Mouse (Mus musculus): ENCODE measurements around the gene Cs. TPM values are rescaled to one million over a fixed set of nuclear protein-coding genes. Genes with fewer than 3 reads are reported as not detected.

Cs gene
- polyA plus RNA-seq, 1 experiment from 2014 or later: 297 TPM

GRCm38 (mm10) chr10:128385902-128386301 is 48.4 kb downstream of the Cs start:
- Histone ChIP-seq H3K9ac (replicated peaks; ENCODE audit: low read depth, low read length) (no peak overlapping the region), H3K27me3 (ENCODE audit: control insufficient read depth, insufficient read depth, low read length) (no peaks in the 10 kb centered on the region), H3K36me3 (ENCODE audit: control insufficient read depth, insufficient read depth, low read length) (peaks cover 93% of the 10 kb centered on the region), H3K4me1 (ENCODE audit: control insufficient read depth, insufficient read depth, low read length) (no peaks in the 10 kb centered on the region), H3K27ac (ENCODE audit: low read depth, low read length) (no peak overlapping the region), H3K9me3 (ENCODE audit: control insufficient read depth, low read length) (no peaks in the 10 kb centered on the region), H3K4me2 (ENCODE audit: low read depth, low read length) (no peak overlapping the region), H3K4me3 (ENCODE audit: low read depth, low read length) (no peak overlapping the region)
- ATAC-seq (ENCODE audit: low read depth): no peak
- 95% methylated on average over 7 of the region's 7 CpGs for WGBS

GRCm38 (mm10) chr10:128388941-128389340 is 51.4 kb downstream of the Cs start:
- no peak overlapping the region for H3K27ac ChIP-seq (ENCODE audit: low read depth, low read length)
- peaks cover 83% of the 10 kb centered on the region for H3K36me3 ChIP-seq (ENCODE audit: control insufficient read depth, insufficient read depth, low read length)
- no peak overlapping the region for H3K9ac ChIP-seq (replicated peaks; ENCODE audit: low read depth, low read length)
- H3K4me1 ChIP-seq (ENCODE audit: control insufficient read depth, insufficient read depth, low read length): no peaks in the 10 kb centered on the region
- H3K4me3 ChIP-seq (ENCODE audit: low read depth, low read length): no peak overlapping the region
- no peak for ATAC-seq (ENCODE audit: low read depth)
- no peak overlapping the region for H3K4me2 ChIP-seq (ENCODE audit: low read depth, low read length)
- H3K27me3 ChIP-seq (ENCODE audit: control insufficient read depth, insufficient read depth, low read length): no peaks in the 10 kb centered on the region
- H3K9me3 ChIP-seq (ENCODE audit: control insufficient read depth, low read length): no peaks in the 10 kb centered on the region
- WGBS: 93% methylated on average over 14 of the region's 14 CpGs

- H3K4me3 ChIP-seq (ENCODE audit: low read depth, low read length): no peak overlapping the region
- no peaks in the 10 kb centered on the region for H3K27me3 ChIP-seq (ENCODE audit: control insufficient read depth, insufficient read depth, low read length)
- 88% methylated on average over 6 of the region's 6 CpGs for WGBS
- no peak overlapping the region for H3K9ac ChIP-seq (replicated peaks; ENCODE audit: low read depth, low read length)
- no peak for ATAC-seq (ENCODE audit: low read depth)
- H3K36me3 ChIP-seq (ENCODE audit: control insufficient read depth, insufficient read depth, low read length): peaks cover 82% of the 10 kb centered on the region
- H3K9me3 ChIP-seq (ENCODE audit: control insufficient read depth, low read length): no peaks in the 10 kb centered on the region
- H3K4me2 ChIP-seq (ENCODE audit: low read depth, low read length): no peak overlapping the region
- H3K27ac ChIP-seq (ENCODE audit: low read depth, low read length): no peak overlapping the region
- H3K4me1 ChIP-seq (ENCODE audit: control insufficient read depth, insufficient read depth, low read length): no peaks in the 10 kb centered on the region
Measured at GRCm38 (mm10) chr10:128389570-128389969, 52.0 kb downstream of the Cs start.

GRCm38 (mm10) chr10:128390366-128390765 is 52.8 kb downstream of the Cs start:
- no peak for ATAC-seq (ENCODE audit: low read depth)
- 94% methylated on average over 12 of the region's 12 CpGs for WGBS
- H3K4me1 ChIP-seq (ENCODE audit: control insufficient read depth, insufficient read depth, low read length): no peaks in the 10 kb centered on the region
- H3K4me2 ChIP-seq (ENCODE audit: low read depth, low read length): no peak overlapping the region
- no peaks in the 10 kb centered on the region for H3K9me3 ChIP-seq (ENCODE audit: control insufficient read depth, low read length)
- no peaks in the 10 kb centered on the region for H3K27me3 ChIP-seq (ENCODE audit: control insufficient read depth, insufficient read depth, low read length)
- no peak overlapping the region for H3K27ac ChIP-seq (ENCODE audit: low read depth, low read length)
- no peak overlapping the region for H3K9ac ChIP-seq (replicated peaks; ENCODE audit: low read depth, low read length)
- no peak overlapping the region for H3K4me3 ChIP-seq (ENCODE audit: low read depth, low read length)
- H3K36me3 ChIP-seq (ENCODE audit: control insufficient read depth, insufficient read depth, low read length): peaks cover 82% of the 10 kb centered on the region

- Histone ChIP-seq H3K36me3 (ENCODE audit: control insufficient read depth, insufficient read depth, low read length) (peaks cover 68% of the 10 kb centered on the region), H3K9ac (replicated peaks; ENCODE audit: low read depth, low read length) (no peak overlapping the region), H3K4me2 (ENCODE audit: low read depth, low read length) (no peak overlapping the region), H3K27me3 (ENCODE audit: control insufficient read depth, insufficient read depth, low read length) (no peaks in the 10 kb centered on the region), H3K27ac (ENCODE audit: low read depth, low read length) (no peak overlapping the region), H3K4me1 (ENCODE audit: control insufficient read depth, insufficient read depth, low read length) (no peaks in the 10 kb centered on the region), H3K9me3 (ENCODE audit: control insufficient read depth, low read length) (no peaks in the 10 kb centered on the region), H3K4me3 (ENCODE audit: low read depth, low read length) (no peak overlapping the region)
- ATAC-seq (ENCODE audit: low read depth): no peak
- WGBS: 88% methylated on average over 6 of the region's 6 CpGs
Measured at GRCm38 (mm10) chr10:128391850-128392249, 54.3 kb downstream of the Cs start.

GRCm38 (mm10) chr10:128396017-128396673 is 58.6 kb downstream of the Cs start:
- H3K36me3 ChIP-seq (ENCODE audit: control insufficient read depth, insufficient read depth, low read length): peaks cover 27% of the 10 kb centered on the region; the same call in 1 of the 2 replicates
- ATAC-seq (ENCODE audit: low read depth): no peak
- no peak overlapping the region for H3K4me2 ChIP-seq (ENCODE audit: low read depth, low read length)
- 74% methylated on average over 11 of the region's 11 CpGs for WGBS
- no peaks in the 10 kb centered on the region; the same call in 1 of the 2 replicates for H3K4me1 ChIP-seq (ENCODE audit: control insufficient read depth, insufficient read depth, low read length)
- no peak overlapping the region for H3K9ac ChIP-seq (replicated peaks; ENCODE audit: low read depth, low read length)
- no peak overlapping the region for H3K4me3 ChIP-seq (ENCODE audit: low read depth, low read length)
- H3K9me3 ChIP-seq (ENCODE audit: control insufficient read depth, low read length): no peaks in the 10 kb centered on the region
- H3K27ac ChIP-seq (ENCODE audit: low read depth, low read length): no peak overlapping the region
- no peaks in the 10 kb centered on the region for H3K27me3 ChIP-seq (ENCODE audit: control insufficient read depth, insufficient read depth, low read length)

GRCm38 (mm10) chr10:128396716-128397264 is 59.3 kb downstream of the Cs start:
- ATAC-seq (ENCODE audit: low read depth): no peak
- WGBS: 63% methylated on average over 10 of the region's 10 CpGs

GRCm38 (mm10) chr10:128397466-128397865 is 59.9 kb downstream of the Cs start:
- no peak overlapping the region for H3K9ac ChIP-seq (replicated peaks; ENCODE audit: low read depth, low read length)
- no peak overlapping the region for H3K4me3 ChIP-seq (ENCODE audit: low read depth, low read length)
- 78% methylated on average over 7 of the region's 7 CpGs for WGBS
- no peaks in the 10 kb centered on the region for H3K27me3 ChIP-seq (ENCODE audit: control insufficient read depth, insufficient read depth, low read length)
- H3K9me3 ChIP-seq (ENCODE audit: control insufficient read depth, low read length): no peaks in the 10 kb centered on the region
- H3K4me2 ChIP-seq (ENCODE audit: low read depth, low read length): no peak overlapping the region
- no peak for ATAC-seq (ENCODE audit: low read depth)
- H3K4me1 ChIP-seq (ENCODE audit: control insufficient read depth, insufficient read depth, low read length): no peaks in the 10 kb centered on the region; the same call in 1 of the 2 replicates
- H3K36me3 ChIP-seq (ENCODE audit: control insufficient read depth, insufficient read depth, low read length): peaks cover 17% of the 10 kb centered on the region; the same call in 1 of the 2 replicates
- H3K27ac ChIP-seq (ENCODE audit: low read depth, low read length): no peak overlapping the region

More at GRCm38 (mm10) chr10:128396716-128397264, 59.3 kb downstream of the Cs start:
- Histone ChIP-seq H3K27ac (ENCODE audit: low read depth, low read length) (no peak overlapping the region), H3K4me2 (ENCODE audit: low read depth, low read length) (no peak overlapping the region), H3K9ac (replicated peaks; ENCODE audit: low read depth, low read length) (no peak overlapping the region), H3K4me1 (ENCODE audit: control insufficient read depth, insufficient read depth, low read length) (no peaks in the 10 kb centered on the region; the same call in 1 of the 2 replicates), H3K4me3 (ENCODE audit: low read depth, low read length) (no peak overlapping the region), H3K27me3 (ENCODE audit: control insufficient read depth, insufficient read depth, low read length) (no peaks in the 10 kb centered on the region), H3K9me3 (ENCODE audit: control insufficient read depth, low read length) (no peaks in the 10 kb centered on the region), H3K36me3 (ENCODE audit: control insufficient read depth, insufficient read depth, low read length) (peaks cover 22% of the 10 kb centered on the region; the same call in 1 of the 2 replicates)

- Histone ChIP-seq H3K9ac (replicated peaks; ENCODE audit: low read depth, low read length) (no peak overlapping the region), H3K4me1 (ENCODE audit: control insufficient read depth, insufficient read depth, low read length) (no peaks in the 10 kb centered on the region; the same call in 1 of the 2 replicates), H3K27me3 (ENCODE audit: control insufficient read depth, insufficient read depth, low read length) (no peaks in the 10 kb centered on the region), H3K4me2 (ENCODE audit: low read depth, low read length) (no peak overlapping the region), H3K9me3 (ENCODE audit: control insufficient read depth, low read length) (no peaks in the 10 kb centered on the region), H3K36me3 (ENCODE audit: control insufficient read depth, insufficient read depth, low read length) (0 out of 2 replicates have a peak, but pooled peaks cover under 1% of the 10 kb centered on the region), H3K4me3 (ENCODE audit: low read depth, low read length) (no peak overlapping the region), H3K27ac (ENCODE audit: low read depth, low read length) (no peak overlapping the region)
- 28% methylated on average over 5 of the region's 5 CpGs for WGBS
- no peak for ATAC-seq (ENCODE audit: low read depth)
Measured at GRCm38 (mm10) chr10:128400338-128400737, 62.8 kb downstream of the Cs start.
